Mouse (Mus musculus): ENCODE data around the gene Fhl4. TPM values are rescaled to one million over a fixed set of nuclear protein-coding genes. Genes with fewer than 3 reads are reported as not detected.

Gene Fhl4
- 0.08 and 0.13 TPM in 2 replicates for polyA plus RNA-seq (2012; rRNA removed)

GRCm38 (mm10) chr10:85102247-85103084, at the start of gene Fhl4, which contains the start of gene Tmem263:
Gene Fhl4, minus strand, starts transcription at chr10:85102495.
Gene Tmem263, plus strand, starts transcription at chr10:85102627.

GRCm38 (mm10) chr10:85127395-85128287, 25.3 kb upstream of the Fhl4 start, which contains the start of gene Mterf2:
Gene Mterf2, minus strand, starts transcription at chr10:85128027.

Other genes starting within 250 kb of the Fhl4 start
- gene Ric8b, start 184.9 kb downstream of the Fhl4 start, polyA plus RNA-seq (2012; rRNA removed), result 5.0 and 5.1 TPM in 2 replicates
- 3.7 and 4.5 TPM in 2 replicates for gene Tmem263, start 132 bp upstream of the Fhl4 start, polyA plus RNA-seq (2012; rRNA removed)
- 4.3 and 5.0 TPM in 2 replicates for gene Mterf2, start 25.5 kb upstream of the Fhl4 start, polyA plus RNA-seq (2012; rRNA removed)
- gene Cry1, start 82.6 kb upstream of the Fhl4 start, polyA plus RNA-seq (2012; rRNA removed), result 2.1 and 2.7 TPM in 2 replicates